Comparison of ENCODE assay signal across 9 mouse cellular contexts in genomic region chr2:106855184-106855583, GRCm38 (mm10).
DNase-seq lines count a peak whose midpoint lies in the region; ATAC-seq and TF ChIP-seq lines count a peak whose summit lies in the region.
"Had no signal": no experiment of that assay in that cellular context is flagged by ENCODE, and none has a peak within 500 bp of the region (broad histone marks: within the 10 kb centered on the region; RNA-seq: fewer than 3 reads in every experiment).

No protein-coding gene starts in this region.

- no peak for DNase-seq in forebrain, embryonic 14.5 days (ENCODE audit: low spot score)
- peak; percentile 22 for DNase-seq in hindbrain, postnatal 0 days (ENCODE audit: low spot score)
- DNase-seq in lung, adult 18-20 months, result no peak
- DNase-seq in urinary bladder, postnatal 36 days (ENCODE audit: low spot score in 2 of 2), result no peak

- H3K4me3 ChIP-seq in forebrain, embryonic 14.5 days (ENCODE audit: low read depth, low read length), result no peak overlapping the region
- H3K4me3 ChIP-seq in forebrain, embryonic 12.5 days (replicated peaks), result no peak overlapping the region
- H3K4me3 ChIP-seq in hindbrain, postnatal 0 days (ENCODE audit: low read length), result no peak overlapping the region
- no peak overlapping the region for H3K4me3 ChIP-seq in hindbrain, embryonic 16.5 days (ENCODE audit: low read length)
- peak overlapping the region; percentile 2; the same call in 1 of the 2 replicates for H3K4me3 ChIP-seq in intestine, postnatal 0 days (ENCODE audit: low read depth, low read length)
- no peak overlapping the region for H3K4me3 ChIP-seq in midbrain, embryonic 13.5 days (replicated peaks)
- H3K4me3 ChIP-seq: liver, embryonic 15.5 days had no signal

- H3K9me3 ChIP-seq in forebrain, embryonic 14.5 days (replicated peaks; ENCODE audit: control insufficient read depth, low read length), result no peaks in the 10 kb centered on the region
- H3K9me3 ChIP-seq in forebrain, embryonic 12.5 days, result no peaks in the 10 kb centered on the region
- H3K9me3 ChIP-seq in hindbrain, postnatal 0 days (ENCODE audit: low read length), result no peaks in the 10 kb centered on the region
- no peaks in the 10 kb centered on the region for H3K9me3 ChIP-seq in hindbrain, embryonic 16.5 days (ENCODE audit: control insufficient read depth, low read length)
- no peaks in the 10 kb centered on the region for H3K9me3 ChIP-seq in intestine, postnatal 0 days (ENCODE audit: control insufficient read depth)
- H3K9me3 ChIP-seq in midbrain, embryonic 13.5 days, result no peaks in the 10 kb centered on the region
- H3K9me3 ChIP-seq: liver, embryonic 15.5 days had no signal

- H3K36me3 ChIP-seq in forebrain, embryonic 14.5 days (ENCODE audit: control insufficient read depth, insufficient read depth, low read length), result no peaks in the 10 kb centered on the region
- no peaks in the 10 kb centered on the region for H3K36me3 ChIP-seq in forebrain, embryonic 12.5 days (replicated peaks)
- H3K36me3 ChIP-seq in hindbrain, postnatal 0 days (ENCODE audit: insufficient read depth, low read length), result no peaks in the 10 kb centered on the region
- H3K36me3 ChIP-seq in hindbrain, embryonic 16.5 days (ENCODE audit: control insufficient read depth, insufficient read depth, low read length), result no peaks in the 10 kb centered on the region
- no peaks in the 10 kb centered on the region for H3K36me3 ChIP-seq in intestine, postnatal 0 days (ENCODE audit: control insufficient read depth, insufficient read depth)
- H3K36me3 ChIP-seq in midbrain, embryonic 13.5 days, result no peaks in the 10 kb centered on the region
- H3K36me3 ChIP-seq: liver, embryonic 15.5 days had no signal

- 29% methylated on average over 13 of the region's 13 CpGs for WGBS in forebrain, embryonic 14.5 days
- 52% methylated on average over 13 of the region's 13 CpGs for WGBS in forebrain, embryonic 12.5 days
- 42% methylated on average over 13 of the region's 13 CpGs for WGBS in hindbrain, postnatal 0 days
- WGBS in hindbrain, embryonic 16.5 days, result 36% methylated on average over 13 of the region's 13 CpGs
- WGBS in intestine, postnatal 0 days, result 23% methylated on average over 13 of the region's 13 CpGs
- 50% methylated on average over 13 of the region's 13 CpGs for WGBS in midbrain, embryonic 13.5 days

- 0 out of 2 replicates have a peak, but pooled peaks have one; percentile 8 for ATAC-seq in forebrain, embryonic 14.5 days
- no peak for ATAC-seq in forebrain, embryonic 12.5 days (ENCODE audit: low FRiP score)
- peak; percentile 12; the same call in 1 of the 2 replicates for ATAC-seq in hindbrain, postnatal 0 days
- no peak for ATAC-seq in hindbrain, embryonic 16.5 days
- peak; percentile 49; the same call in 1 of the 2 replicates for ATAC-seq in intestine, postnatal 0 days
- no peak for ATAC-seq in midbrain, embryonic 13.5 days

- TF ChIP-seq CTCF in hindbrain, postnatal 0 days (IDR thresholded peaks at IDR 0.05; ENCODE audit: low read depth), result no peak
- TF ChIP-seq CTCF in intestine, postnatal 0 days (IDR thresholded peaks at IDR 0.05; ENCODE audit: low read depth), result no peak

- peaks cover 42% of the 10 kb centered on the region for H3K4me1 ChIP-seq in forebrain, embryonic 14.5 days (ENCODE audit: control insufficient read depth, insufficient read depth, low read length)
- peaks cover 42% of the 10 kb centered on the region for H3K4me1 ChIP-seq in forebrain, embryonic 12.5 days
- H3K4me1 ChIP-seq in hindbrain, postnatal 0 days (ENCODE audit: insufficient read depth, low read length), result peaks cover 22% of the 10 kb centered on the region
- H3K4me1 ChIP-seq in hindbrain, embryonic 16.5 days (ENCODE audit: control insufficient read depth, insufficient read depth, low read depth, low read length), result peaks cover 27% of the 10 kb centered on the region
- H3K4me1 ChIP-seq in intestine, postnatal 0 days (replicated peaks; ENCODE audit: control insufficient read depth, insufficient read depth, low read length), result peaks cover 8% of the 10 kb centered on the region; the same call in 1 of the 2 replicates
- H3K4me1 ChIP-seq in midbrain, embryonic 13.5 days (replicated peaks), result peaks cover 52% of the 10 kb centered on the region
- H3K4me1 ChIP-seq: liver, embryonic 15.5 days had no signal

- no peaks in the 10 kb centered on the region for H3K27me3 ChIP-seq in forebrain, embryonic 14.5 days (replicated peaks; ENCODE audit: control insufficient read depth, insufficient read depth, low read length)
- no peaks in the 10 kb centered on the region; the same call in 1 of the 2 replicates for H3K27me3 ChIP-seq in forebrain, embryonic 12.5 days
- no peaks in the 10 kb centered on the region for H3K27me3 ChIP-seq in hindbrain, postnatal 0 days (ENCODE audit: insufficient read depth, low read length)
- no peaks in the 10 kb centered on the region for H3K27me3 ChIP-seq in hindbrain, embryonic 16.5 days (replicated peaks; ENCODE audit: control insufficient read depth, insufficient read depth, low read length)
- H3K27me3 ChIP-seq in intestine, postnatal 0 days (replicated peaks; ENCODE audit: control insufficient read depth, insufficient read depth, low read length), result no peaks in the 10 kb centered on the region
- H3K27me3 ChIP-seq in midbrain, embryonic 13.5 days, result no peaks in the 10 kb centered on the region
- H3K27me3 ChIP-seq: liver, embryonic 15.5 days had no signal

- no peak overlapping the region for H3K9ac ChIP-seq in forebrain, embryonic 14.5 days (ENCODE audit: low read length)
- no peak overlapping the region for H3K9ac ChIP-seq in forebrain, embryonic 12.5 days
- H3K9ac ChIP-seq in hindbrain, postnatal 0 days (replicated peaks; ENCODE audit: low read length), result no peak overlapping the region
- H3K9ac ChIP-seq in hindbrain, embryonic 16.5 days (ENCODE audit: low read depth, low read length), result no peak overlapping the region
- no peak overlapping the region for H3K9ac ChIP-seq in intestine, postnatal 0 days (ENCODE audit: low read depth, low read length)
- H3K9ac ChIP-seq in midbrain, embryonic 13.5 days (replicated peaks), result no peak overlapping the region
- H3K9ac ChIP-seq: liver, embryonic 15.5 days had no signal

- no peak overlapping the region for H3K27ac ChIP-seq in forebrain, embryonic 14.5 days (ENCODE audit: low read depth, low read length)
- no peak overlapping the region for H3K27ac ChIP-seq in forebrain, embryonic 12.5 days
- no peak overlapping the region for H3K27ac ChIP-seq in hindbrain, postnatal 0 days
- no peak overlapping the region for H3K27ac ChIP-seq in hindbrain, embryonic 16.5 days (ENCODE audit: low read depth, low read length)
- no peak overlapping the region for H3K27ac ChIP-seq in intestine, postnatal 0 days (ENCODE audit: low read depth, low read length)
- H3K27ac ChIP-seq in midbrain, embryonic 13.5 days, result 0 out of 2 replicates have a peak overlapping the region, but pooled peaks have one; percentile 32
- H3K27ac ChIP-seq: liver, embryonic 15.5 days had no signal

- no peak overlapping the region for H3K4me2 ChIP-seq in forebrain, embryonic 14.5 days (ENCODE audit: low read length)
- H3K4me2 ChIP-seq in forebrain, embryonic 12.5 days, result no peak overlapping the region
- H3K4me2 ChIP-seq in hindbrain, postnatal 0 days (ENCODE audit: low read depth, low read length), result 0 out of 2 replicates have a peak overlapping the region, but pooled peaks have one; percentile 13
- no peak overlapping the region for H3K4me2 ChIP-seq in hindbrain, embryonic 16.5 days (ENCODE audit: low read length)
- H3K4me2 ChIP-seq in intestine, postnatal 0 days (replicated peaks; ENCODE audit: low read depth), result peak overlapping the region; percentile 52
- H3K4me2 ChIP-seq in midbrain, embryonic 13.5 days (replicated peaks), result no peak overlapping the region
- H3K4me2 ChIP-seq: liver, embryonic 15.5 days had no signal

Comparison
In these comparisons a context has a peak if more than half of its experiments do, and no peak if none do; other contexts are left out.
1. ATAC-seq: peak in forebrain, embryonic 14.5 days (single experiment), hindbrain, postnatal 0 days (single experiment) and intestine, postnatal 0 days (single experiment); none in forebrain, embryonic 12.5 days (single experiment), hindbrain, embryonic 16.5 days (single experiment) and midbrain, embryonic 13.5 days (single experiment).
2. H3K4me2 ChIP-seq: peak in hindbrain, postnatal 0 days (single experiment) and intestine, postnatal 0 days (single experiment); none in forebrain, embryonic 14.5 days (single experiment), forebrain, embryonic 12.5 days (single experiment), hindbrain, embryonic 16.5 days (single experiment) and midbrain, embryonic 13.5 days (single experiment).